ENCODE assay signal across 7 mouse cellular contexts in genomic region chr8:20008106-20008505, GRCm38 (mm10).
A peak's percentile ranks its signal among the peaks of the same experiment; 100 is the strongest.
DNase-seq lines count a peak whose midpoint lies in the region.

No protein-coding gene starts in this region.

- peak; percentile 9 for DNase-seq in adrenal gland, adult 8-10 months
- peak; percentile 13 to 18 for DNase-seq in cerebellum, postnatal 10 days
- DNase-seq in gastrocnemius, postnatal 25 days: peak; percentile 32
- DNase-seq in kidney, postnatal 10 days: peak; percentile 25
- peak; percentile 24 to 38 for DNase-seq in left cerebral cortex, adult 18-20 months (ENCODE audit: low spot score in 2 of 2)
- DNase-seq in ovary, adult 18-20 months (ENCODE audit: low spot score): peak; percentile 24
- DNase-seq in spleen, postnatal 4 days (ENCODE audit: low spot score in 2 of 2): peak; percentile 42 to 82

Comparison
In these comparisons a context has a peak if more than half of its experiments do, and no peak if none do; other contexts are left out.
1. Peak in every context shown above with its lines: DNase-seq.
2. DNase-seq: peak in every context shown above with its lines; median percentile 62 in spleen, postnatal 4 days; 32 in gastrocnemius, postnatal 25 days; 31 in left cerebral cortex, adult 18-20 months; 25 in kidney, postnatal 10 days; 24 in ovary, adult 18-20 months; 16 in cerebellum, postnatal 10 days; 9 in adrenal gland, adult 8-10 months.